Mouse (Mus musculus) MEL-GATA-1-ER (cell line): ENCODE measurements around the gene Cog8.

Experiments
- DNase-seq: peaks from one replicate; pipeline ENCODE4 v3.0.0-alpha.2; 2012; ENCODE audit warnings: low read depth; ENCODE audit errors: extremely low read depth

The Cog8 gene

GRCm38 (mm10) chr8:107056076-107056972 is at the start of gene Cog8, which contains the start of gene Nip7:
TSS of gene Cog8 (minus strand) at chr8:107056689.
TSS of gene Nip7 (plus strand) at chr8:107056877.
- peak; percentile 96 for DNase-seq

GRCm38 (mm10) chr8:107104547-107104946 is 48.1 kb upstream of the Cog8 start:
- no peak for DNase-seq

GRCm38 (mm10) chr8:107100635-107101034 is 44.1 kb upstream of the Cog8 start:
- DNase-seq = no peak

- peak; percentile 93 for DNase-seq
Measured at GRCm38 (mm10) chr8:107096366-107097036, 40.0 kb upstream of the Cog8 start, which contains the start of gene Terf2. TSS of gene Terf2 (minus strand) at chr8:107096547.

- DNase-seq = peak; percentile 43
Measured at GRCm38 (mm10) chr8:107095717-107096365, 39.4 kb upstream of the Cog8 start.

- DNase-seq = no peak
Measured at GRCm38 (mm10) chr8:107090531-107090930, 34.0 kb upstream of the Cog8 start.

- DNase-seq = no peak
Measured at GRCm38 (mm10) chr8:107088526-107089063, 32.1 kb upstream of the Cog8 start.

- no peak for DNase-seq
Measured at GRCm38 (mm10) chr8:107086018-107086417, 29.5 kb upstream of the Cog8 start.

GRCm38 (mm10) chr8:107085358-107085757 is 28.9 kb upstream of the Cog8 start:
- DNase-seq = no peak

- no peak for DNase-seq
Measured at GRCm38 (mm10) chr8:107076239-107076888, 19.9 kb upstream of the Cog8 start.

GRCm38 (mm10) chr8:107074128-107074527 is 17.6 kb upstream of the Cog8 start:
- DNase-seq = no peak

- no peak for DNase-seq
Measured at GRCm38 (mm10) chr8:107073706-107074105, 17.2 kb upstream of the Cog8 start.

- DNase-seq = peak; percentile 49
Measured at GRCm38 (mm10) chr8:107065511-107066496, 9.3 kb upstream of the Cog8 start, which contains the start of gene Tmed6. TSS of gene Tmed6 (minus strand) at chr8:107065644.

GRCm38 (mm10) chr8:107062613-107063012 is 6.1 kb upstream of the Cog8 start:
- DNase-seq = no peak

- DNase-seq = peak; percentile 32
Measured at GRCm38 (mm10) chr8:107056973-107057369, 482 bp upstream of the Cog8 start.

GRCm38 (mm10) chr8:107052046-107052445 is 4.4 kb downstream of the Cog8 start:
- no peak for DNase-seq

- DNase-seq = no peak
Measured at GRCm38 (mm10) chr8:107049480-107049879, 7.0 kb downstream of the Cog8 start.

GRCm38 (mm10) chr8:107048061-107048941 is 8.2 kb downstream of the Cog8 start, which contains the start of gene Pdf:
TSS of gene Pdf (minus strand) at chr8:107048614.
- peak; percentile 55 for DNase-seq

GRCm38 (mm10) chr8:107046976-107047375 is 9.5 kb downstream of the Cog8 start:
- DNase-seq = no peak
